Mouse (Mus musculus): ENCODE results near the gene Kdf1. TPM values are rescaled to one million over a fixed set of nuclear protein-coding genes. Genes with fewer than 3 reads are reported as not detected.

The Kdf1 gene
- total and polyA plus RNA-seq, 3 experiments, result 0.04 to 0.12 TPM; not detected in 1

DNA sequence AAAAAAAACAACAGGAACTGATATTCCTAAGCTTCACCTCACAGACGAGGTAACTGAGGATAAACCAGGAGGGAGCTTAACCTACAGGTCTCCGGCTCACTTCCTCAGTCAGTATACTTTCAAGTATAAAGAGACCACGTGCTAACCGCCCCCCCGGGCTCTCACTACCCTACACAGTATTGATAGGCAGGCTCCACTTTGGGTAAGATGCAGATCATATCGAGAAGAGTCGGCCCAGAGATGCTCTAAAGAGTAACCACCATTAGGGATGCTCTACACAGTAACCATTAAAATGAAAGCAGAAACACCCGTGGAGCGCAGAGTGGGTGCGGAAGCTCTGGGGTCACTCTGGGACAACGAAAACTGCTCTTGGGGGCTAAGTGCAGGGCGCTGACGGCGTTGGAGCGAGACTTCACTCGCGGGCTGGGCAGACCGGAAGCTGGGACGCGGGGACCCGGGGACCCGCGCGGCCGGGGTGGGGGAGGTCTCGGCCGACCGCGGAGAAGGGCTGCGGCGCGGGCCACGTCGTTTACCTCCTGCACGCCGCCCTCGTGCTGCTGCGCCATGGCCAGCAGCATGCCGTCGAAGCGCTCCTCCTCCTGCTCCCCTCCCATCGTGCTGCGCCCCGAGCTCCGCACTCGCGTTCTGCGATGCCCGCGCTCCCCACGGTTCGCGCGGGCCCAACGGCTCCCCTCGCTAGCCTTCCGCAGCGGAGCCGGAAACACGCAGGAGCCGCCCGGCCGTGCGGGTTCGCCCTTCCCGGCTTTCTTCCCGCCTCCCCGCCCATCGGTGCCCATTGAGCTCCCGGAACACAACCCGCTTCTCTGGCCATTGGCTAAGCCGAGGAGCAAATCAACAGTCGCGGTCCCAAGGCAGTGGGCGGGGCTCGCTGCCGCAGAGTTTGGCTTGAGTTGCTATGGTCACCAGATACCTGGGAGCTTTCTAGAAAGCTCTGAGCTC is 26.8 kb downstream of the Kdf1 start, which contains the start of gene Nudc (continued):
- TF ChIP-seq ZC3H11A (IDR thresholded peaks at IDR 0.05; ENCODE audit: low read depth, low read length), result no peak
- peak; percentile 43; the same call in 1 of the 2 replicates for TF ChIP-seq E2F4 (IDR thresholded peaks at IDR 0.05; ENCODE audit: borderline replicate concordance, low read depth, low read length)
- TF ChIP-seq TBP (IDR thresholded peaks at IDR 0.05; ENCODE audit: low read depth, low read length), result peak; percentile 63; the same call in 1 of the 2 replicates
- TF ChIP-seq ZNF384 (IDR thresholded peaks at IDR 0.05; ENCODE audit: low read depth, low read length), result no peak
- TF ChIP-seq SMC3 (IDR thresholded peaks at IDR 0.05; ENCODE audit: low read depth, low read length), result no peak
- no peak; the same call in 1 of the 2 replicates for TF ChIP-seq KAT2A (conservative IDR thresholded peaks at IDR 0.05; ENCODE audit: low read depth, low read length)
- no peak for TF ChIP-seq ETS1 (IDR thresholded peaks at IDR 0.05; ENCODE audit: low read depth, low read length)
- no peak for TF ChIP-seq CHD2 (IDR thresholded peaks at IDR 0.05; ENCODE audit: low read length)
- peak; percentile 62 for TF ChIP-seq USF1 (IDR thresholded peaks at IDR 0.05; ENCODE audit: low read depth, low read length)
- TF ChIP-seq MXI1 (IDR thresholded peaks at IDR 0.05; ENCODE audit: low read depth, low read length), result peak; percentile 85
- no peak for TF ChIP-seq RAD21 (IDR thresholded peaks at IDR 0.05; ENCODE audit: low read depth, low read length)
- no peak for TF ChIP-seq MAFK (IDR thresholded peaks at IDR 0.05; ENCODE audit: borderline replicate concordance, low read depth, low read length)
- TF ChIP-seq MAZ (IDR thresholded peaks at IDR 0.05; ENCODE audit: low read depth, low read length), result no peak; the same call in 1 of the 2 replicates
- no peak for TF ChIP-seq UBTF (IDR thresholded peaks at IDR 0.05; ENCODE audit: borderline replicate concordance, insufficient read depth, low read depth, low read length)
- no peak for TF ChIP-seq USF2 (IDR thresholded peaks at IDR 0.05; ENCODE audit: borderline replicate concordance in 1 of 2, insufficient read depth in 1 of 2, low read depth in 1 of 2, low read length in 2 of 2)
- peak; percentile 85; the same call in 1 of the 2 replicates for TF ChIP-seq SIN3A (IDR thresholded peaks at IDR 0.05; ENCODE audit: low read length)
- peak; percentile 86 for TF ChIP-seq HCFC1 (IDR thresholded peaks at IDR 0.05; ENCODE audit: low read depth, low read length)
- TF ChIP-seq MAX (IDR thresholded peaks at IDR 0.05; ENCODE audit: low read length), result peak; percentile 57
- TF ChIP-seq ZKSCAN1 (IDR thresholded peaks at IDR 0.05; ENCODE audit: low read depth, low read length), result no peak
- TF ChIP-seq POLR2A (IDR thresholded peaks at IDR 0.05; ENCODE audit: control insufficient read depth in 1 of 2, insufficient read depth in 1 of 2, low read depth in 1 of 2, low read length in 2 of 2, poor library complexity in 1 of 2), result peak; percentile 81 to 95
- TF ChIP-seq ZMIZ1 (IDR thresholded peaks at IDR 0.05; ENCODE audit: low read depth, low read length), result peak; percentile 79

DNA sequence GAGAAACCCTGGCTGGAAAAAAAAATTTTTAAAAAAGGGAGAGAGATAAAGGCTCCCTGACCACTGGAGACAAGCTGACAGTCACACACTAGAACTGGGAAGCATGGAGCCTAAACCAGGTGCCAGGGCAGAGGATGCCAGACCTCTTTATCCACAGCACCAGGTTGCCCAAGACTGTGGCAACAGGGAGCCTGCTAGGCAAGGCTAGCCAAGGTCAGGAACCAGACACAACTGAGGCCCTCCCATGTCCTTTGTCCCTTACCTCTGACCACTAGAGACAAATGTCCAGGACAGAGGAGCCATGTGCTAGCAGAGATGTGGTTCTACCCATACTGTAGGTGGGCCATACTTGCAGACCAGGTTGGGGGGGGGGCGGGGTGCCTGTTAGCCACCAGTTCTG is 33.3 kb downstream of the Kdf1 start:
- H3K27me3 ChIP-seq (ENCODE audit: control insufficient read depth in 1 of 2, insufficient read depth in 2 of 2, low read length in 2 of 2), result peaks cover 3 to 4% of the 10 kb centered on the region in 2 experiments; a peak in 2 of 4 replicates

More for the DNA sequence above, 33.3 kb downstream of the Kdf1 start:
- Histone ChIP-seq H3K36me3 (ENCODE audit: control insufficient read depth in 1 of 2, insufficient read depth in 2 of 2, low read length in 2 of 2) (peaks cover 0 to 4% of the 10 kb centered on the region in 2 experiments; a peak in 2 of 4 replicates), H3K9me3 (replicated peaks; ENCODE audit: insufficient read depth, low read length) (no peaks in the 10 kb centered on the region), H3K4me3 (ENCODE audit: control insufficient read depth in 1 of 2, insufficient read depth in 1 of 2, low read depth in 2 of 2, low read length in 2 of 2) (no peak overlapping the region), H3K9ac (ENCODE audit: control insufficient read depth, low read depth, low read length, poor library complexity, severe bottlenecking) (no peak overlapping the region), H3K27ac (ENCODE audit: control insufficient read depth, low read depth, low read length) (no peak overlapping the region), H3K4me1 (ENCODE audit: control insufficient read depth in 1 of 2, insufficient read depth in 2 of 2, low read length in 2 of 2) (peaks cover 3 to 8% of the 10 kb centered on the region in 2 experiments), H3K79me2 (ENCODE audit: control insufficient read depth, insufficient read depth, low read length, poor library complexity) (no peaks in the 10 kb centered on the region)
- TF ChIP-seq USF2 (IDR thresholded peaks at IDR 0.05; ENCODE audit: borderline replicate concordance in 1 of 2, insufficient read depth in 1 of 2, low read depth in 1 of 2, low read length in 2 of 2), result no peak
- TF ChIP-seq ZC3H11A (IDR thresholded peaks at IDR 0.05; ENCODE audit: low read depth, low read length), result no peak
- TF ChIP-seq MAFK (IDR thresholded peaks at IDR 0.05; ENCODE audit: borderline replicate concordance, low read depth, low read length), result no peak
- TF ChIP-seq NRF1 (IDR thresholded peaks at IDR 0.05; ENCODE audit: insufficient read depth, low read depth, low read length, poor library complexity, severe bottlenecking), result no peak
- no peak for DNase-seq (ENCODE audit: low read depth, low spot score)

Data from MEL (cell line).